In genomic region chr3:89554587-89554986, GRCm38 (mm10) we compare ENCODE assay signal across 36 mouse cellular contexts. TPM values are rescaled to one million over a fixed set of nuclear protein-coding genes. Genes with fewer than 3 reads are reported as not detected.
"Had no signal": no experiment of that assay in that cellular context is flagged by ENCODE, and none has a peak within 500 bp of the region (broad histone marks: within the 10 kb centered on the region; RNA-seq: fewer than 3 reads in every experiment).

No protein-coding gene starts in this region.

- H3K4me2 ChIP-seq: heart, embryonic 11.5 days; heart, embryonic 12.5 days; heart, embryonic 13.5 days; heart, embryonic 15.5 days; hindbrain, embryonic 12.5 days; hindbrain, embryonic 13.5 days; hindbrain, embryonic 14.5 days; hindbrain, embryonic 15.5 days; intestine, embryonic 15.5 days; kidney, embryonic 15.5 days had no signal

- DNase-seq: heart, postnatal 10 days; heart, postnatal 14 days; heart, postnatal 36 days; heart, postnatal 4 days; kidney, adult 11 months; kidney, adult 18-20 months; kidney, adult 2 months; kidney, adult 8-10 months; kidney, adult 9 months; kidney, postnatal 10 days; kidney, postnatal 14 days; kidney, postnatal 25 days; kidney, postnatal 36 days; kidney, postnatal 4 days; layer of hippocampus, adult 9-11 months; layer of hippocampus, postnatal 36 days had no signal

- H3K9me3 ChIP-seq: heart, embryonic 13.5 days; heart, embryonic 15.5 days; hindbrain, embryonic 12.5 days; hindbrain, embryonic 13.5 days; hindbrain, embryonic 15.5 days had no signal

- H3K4me1 ChIP-seq: heart, embryonic 12.5 days; heart, embryonic 15.5 days; intestine, embryonic 15.5 days had no signal

- H3K4me3 ChIP-seq: heart, embryonic 12.5 days; heart, embryonic 13.5 days; heart, embryonic 15.5 days; hindbrain, embryonic 10.5 days; hindbrain, embryonic 12.5 days; hindbrain, embryonic 13.5 days; hindbrain, embryonic 15.5 days; intestine, embryonic 15.5 days; kidney, embryonic 15.5 days; layer of hippocampus, adult 2 months; left cerebral cortex, adult 2 months had no signal

- H3K27me3 ChIP-seq: heart, embryonic 15.5 days; hindbrain, embryonic 12.5 days; hindbrain, embryonic 15.5 days; intestine, embryonic 15.5 days; kidney, embryonic 15.5 days had no signal

- H3K36me3 ChIP-seq: heart, embryonic 12.5 days; heart, embryonic 13.5 days; heart, embryonic 15.5 days; hindbrain, embryonic 10.5 days; hindbrain, embryonic 12.5 days; hindbrain, embryonic 13.5 days; hindbrain, embryonic 15.5 days; intestine, embryonic 15.5 days; kidney, embryonic 15.5 days had no signal

- ATAC-seq: hindbrain, embryonic 16.5 days; hindbrain, postnatal 0 days; inflammation-experienced regulatory T-cells, adult 6 months; intestine, embryonic 15.5 days; intestine, embryonic 16.5 days; intestine, postnatal 0 days had no signal

- H3K9ac ChIP-seq: heart, embryonic 12.5 days; heart, embryonic 13.5 days; heart, embryonic 15.5 days; hindbrain, embryonic 12.5 days; hindbrain, embryonic 13.5 days; hindbrain, embryonic 14.5 days; hindbrain, embryonic 15.5 days; intestine, embryonic 15.5 days; kidney, embryonic 15.5 days had no signal

- H3K27ac ChIP-seq: heart, embryonic 13.5 days; heart, embryonic 15.5 days; hindbrain, embryonic 10.5 days; hindbrain, embryonic 12.5 days; hindbrain, embryonic 13.5 days; hindbrain, embryonic 14.5 days; hindbrain, embryonic 15.5 days; hindbrain, postnatal 0 days; intestine, embryonic 15.5 days; kidney, embryonic 15.5 days; kidney, postnatal 0 days; layer of hippocampus, adult 2 months; left cerebral cortex, adult 2 months had no signal

RNA-seq across cellular contexts. Expression of gene Kcnn3, which starts 34.6 kb away (rescaled TPM):
- total RNA-seq: hematopoietic stem cell, adult 5-6 weeks had no signal
- polyA plus RNA-seq: inflammation-experienced regulatory T-cells, adult 6 months had no signal
